Mouse (Mus musculus): Measurements from ENCODE around the gene Hand2.

- TF ChIP-seq CTCF (IDR thresholded peaks at IDR 0.05; ENCODE audit: low read depth, low read length) (peak; percentile 19; the same call in 1 of the 2 replicates), POLR2A (IDR thresholded peaks at IDR 0.05; ENCODE audit: extremely low read depth, insufficient read depth, low read length) (no peak)
These were observed 32.8 kb downstream of the Hand2 start for GRCm38 (mm10) chr8:57353346-57354305.

Data from liver, adult 2 months (tissue).